Mouse (Mus musculus): Measurements from ENCODE around the gene Alpk1.
A peak's percentile ranks its signal among the peaks of the same experiment; 100 is the strongest.

The Alpk1 gene

GRCm38 (mm10) chr3:127694802-127695771 lies 85.2 kb downstream of the Alpk1 start:
- peak; percentile 48 for DNase-seq (ENCODE audit: low read depth, low spot score)

- no peak for DNase-seq (ENCODE audit: low read depth, low spot score)
Observed at GRCm38 (mm10) chr3:127691230-127691629, 89.1 kb downstream of the Alpk1 start.

GRCm38 (mm10) chr3:127679703-127680102 lies 100.6 kb downstream of the Alpk1 start:
- DNase-seq (ENCODE audit: low read depth, low spot score): no peak

- no peak for DNase-seq (ENCODE audit: low read depth, low spot score)
Observed at GRCm38 (mm10) chr3:127661646-127662531, 118.4 kb downstream of the Alpk1 start.

GRCm38 (mm10) chr3:127660712-127661111 lies 119.6 kb downstream of the Alpk1 start:
- DNase-seq (ENCODE audit: low read depth, low spot score): no peak

GRCm38 (mm10) chr3:127651742-127652653 lies 128.3 kb downstream of the Alpk1 start:
- no peak for DNase-seq (ENCODE audit: low read depth, low spot score)

GRCm38 (mm10) chr3:127646156-127646825 lies 134.0 kb downstream of the Alpk1 start:
- no peak for DNase-seq (ENCODE audit: low read depth, low spot score)

GRCm38 (mm10) chr3:127642211-127642610 lies 138.1 kb downstream of the Alpk1 start:
- no peak for DNase-seq (ENCODE audit: low read depth, low spot score)

GRCm38 (mm10) chr3:127640762-127641700 lies 139.3 kb downstream of the Alpk1 start:
- peak; percentile 20 for DNase-seq (ENCODE audit: low read depth, low spot score)

- peak; percentile 80 for DNase-seq (ENCODE audit: low read depth, low spot score)
Observed at GRCm38 (mm10) chr3:127639875-127640761, 140.2 kb downstream of the Alpk1 start.

- no peak for DNase-seq (ENCODE audit: low read depth, low spot score)
Observed at GRCm38 (mm10) chr3:127634984-127635349, 145.4 kb downstream of the Alpk1 start.

- peak; percentile 82 for DNase-seq (ENCODE audit: low read depth, low spot score)
Observed at GRCm38 (mm10) chr3:127634101-127634983, 146.0 kb downstream of the Alpk1 start.

GRCm38 (mm10) chr3:127633080-127634032 lies 147.0 kb downstream of the Alpk1 start, which contains the start of gene Neurog2:
Gene Neurog2 (plus strand): TSS chr3:127633135.
- peak; percentile 55 for DNase-seq (ENCODE audit: low read depth, low spot score)

- DNase-seq (ENCODE audit: low read depth, low spot score): peak; percentile 75
Observed at GRCm38 (mm10) chr3:127632531-127632930, 147.8 kb downstream of the Alpk1 start.

GRCm38 (mm10) chr3:127631582-127631981 lies 148.7 kb downstream of the Alpk1 start:
- no peak for DNase-seq (ENCODE audit: low read depth, low spot score)

GRCm38 (mm10) chr3:127630735-127631372 lies 149.5 kb downstream of the Alpk1 start:
- no peak for DNase-seq (ENCODE audit: low read depth, low spot score)

Data from ES-CJ7 (cell line).